Mouse (Mus musculus): ENCODE results near the gene Chek2.
"Not testable (repeated sequence)": the region's sequence is repeated elsewhere in the genome, so short reads cannot be mapped to it uniquely, and the experiment has no call there.

The Chek2 gene

GRCm38 (mm10) chr5:110839038-110839677 lies 621 bp upstream of the Chek2 start:
- peak in 1 of 2 experiments; percentile 5 for DNase-seq (ENCODE audit: low spot score in 2 of 2)

- DNase-seq (ENCODE audit: low spot score in 2 of 2): peak; percentile 51 to 67
These were observed 686 bp downstream of the Chek2 start for GRCm38 (mm10) chr5:110840465-110840864.

DNA sequence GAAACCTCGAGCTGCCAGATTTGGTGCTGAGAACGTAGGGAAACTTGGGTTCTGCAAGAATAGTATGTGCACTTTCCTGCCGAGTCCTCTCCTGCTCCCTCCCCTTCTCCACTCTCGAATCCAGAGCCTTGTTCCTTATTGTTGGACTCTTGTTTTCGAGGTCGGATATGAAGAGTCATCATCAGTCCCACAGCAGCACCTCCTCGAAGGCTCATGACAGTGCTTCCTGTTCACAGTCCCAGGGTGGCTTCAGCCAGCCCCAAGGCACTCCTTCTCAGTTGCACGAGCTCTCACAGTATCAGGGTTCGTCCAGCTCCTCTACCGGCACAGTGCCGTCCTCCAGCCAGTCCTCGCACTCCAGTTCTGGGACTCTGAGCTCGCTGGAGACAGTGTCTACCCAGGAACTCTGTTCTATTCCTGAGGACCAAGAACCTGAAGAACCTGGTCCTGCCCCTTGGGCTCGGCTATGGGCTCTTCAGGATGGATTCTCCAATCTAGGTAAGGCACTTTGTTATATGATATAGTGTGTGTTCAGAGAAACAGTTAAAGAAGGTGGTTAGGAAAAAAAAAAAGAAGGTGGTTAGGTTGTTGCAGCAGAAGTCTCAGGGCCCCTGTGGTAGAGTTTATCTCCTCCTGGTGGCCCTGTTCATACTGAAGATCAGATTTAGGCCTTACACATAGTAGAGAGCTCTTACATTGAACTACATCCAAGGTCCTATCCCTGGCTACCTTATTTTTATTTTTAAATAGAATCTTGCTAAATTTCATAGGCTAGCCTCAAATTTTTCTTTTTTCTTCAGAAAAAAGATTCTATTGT lies 1.5 kb downstream of the Chek2 start:
- peak in 1 of 2 experiments; percentile 4 for DNase-seq (ENCODE audit: low spot score in 2 of 2)

DNA sequence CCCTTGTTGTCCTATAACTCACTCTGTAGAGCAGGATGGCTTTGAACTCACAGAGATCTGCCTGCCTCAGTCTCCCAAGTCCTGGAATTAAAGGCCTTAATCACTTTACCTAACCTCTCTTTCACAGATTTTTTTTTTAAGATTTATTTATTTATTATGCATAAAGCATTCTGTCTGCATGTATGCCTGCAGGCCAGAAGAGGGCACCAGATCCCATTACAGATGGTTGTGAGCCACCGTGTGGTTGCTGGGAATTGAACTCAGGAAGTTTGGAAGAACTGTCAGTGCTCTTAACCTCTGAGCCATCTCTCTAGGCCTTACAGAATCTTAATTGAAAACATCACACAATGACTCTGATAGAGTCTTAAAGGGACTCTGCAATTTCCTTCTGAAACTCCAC lies 13.2 kb downstream of the Chek2 start:
- DNase-seq (ENCODE audit: low spot score in 2 of 2): no peak

- no peak for DNase-seq (ENCODE audit: low spot score in 2 of 2)
These were observed 17.3 kb downstream of the Chek2 start for GRCm38 (mm10) chr5:110857091-110857490.

- no peak for DNase-seq (ENCODE audit: low spot score in 2 of 2)
These were observed 19.4 kb downstream of the Chek2 start for GRCm38 (mm10) chr5:110859013-110859650.

GRCm38 (mm10) chr5:110860445-110860844 lies 20.7 kb downstream of the Chek2 start:
- no peak for DNase-seq (ENCODE audit: low spot score in 2 of 2)

DNA sequence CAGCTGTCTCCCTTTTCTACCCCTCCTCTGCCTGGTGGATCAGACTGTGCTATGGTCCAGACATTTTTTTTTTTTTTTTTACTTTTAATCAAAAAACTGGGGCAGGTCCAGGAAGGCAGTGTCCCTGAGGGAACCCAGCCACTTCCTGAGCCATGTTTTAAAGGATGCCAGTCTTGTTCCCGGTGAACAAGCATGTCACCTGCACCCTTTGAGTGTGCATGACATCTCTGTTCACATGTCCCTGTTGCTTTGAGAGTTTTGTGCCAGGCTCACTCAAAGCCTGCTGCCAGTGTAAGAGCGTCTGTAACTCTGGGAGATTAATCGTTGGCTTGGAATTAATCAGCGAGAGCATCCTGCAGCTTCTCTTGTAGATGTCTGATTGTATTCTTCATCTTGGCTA lies 28.7 kb downstream of the Chek2 start:
- DNase-seq (ENCODE audit: low spot score in 2 of 2): no peak

DNA sequence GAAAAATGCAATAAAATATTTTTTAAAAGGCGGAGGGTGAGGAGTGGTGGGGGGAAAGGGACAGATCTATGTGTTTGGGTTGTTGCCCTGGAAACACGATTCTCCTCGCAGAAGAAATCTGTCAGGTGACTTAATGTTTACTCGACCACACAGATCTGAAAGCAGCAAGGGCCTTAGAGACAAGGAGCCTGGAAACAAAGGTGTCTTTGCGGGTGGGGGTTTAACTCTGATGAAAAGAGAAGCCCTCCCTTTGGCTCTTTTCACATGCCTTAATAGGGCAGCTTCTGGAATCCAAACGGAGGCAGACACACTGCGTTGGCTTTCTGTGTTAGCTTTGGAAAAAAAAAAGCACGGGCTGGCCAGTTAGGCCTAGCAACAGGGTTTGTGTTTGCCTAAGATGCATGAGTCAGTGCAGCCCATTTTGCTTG lies 29.5 kb downstream of the Chek2 start:
- DNase-seq (ENCODE audit: low spot score in 2 of 2): no peak

- DNase-seq (ENCODE audit: low spot score in 2 of 2): no peak
These were observed 33.4 kb downstream of the Chek2 start for GRCm38 (mm10) chr5:110873160-110873559.

- DNase-seq (ENCODE audit: low spot score in 2 of 2): no peak
These were observed 34.9 kb downstream of the Chek2 start for GRCm38 (mm10) chr5:110874711-110875110.

GRCm38 (mm10) chr5:110875286-110875685 lies 35.5 kb downstream of the Chek2 start:
- no peak for DNase-seq (ENCODE audit: low spot score in 2 of 2)

GRCm38 (mm10) chr5:110877666-110878505 lies 38.1 kb downstream of the Chek2 start:
- DNase-seq (ENCODE audit: low spot score in 2 of 2): no peak

DNA sequence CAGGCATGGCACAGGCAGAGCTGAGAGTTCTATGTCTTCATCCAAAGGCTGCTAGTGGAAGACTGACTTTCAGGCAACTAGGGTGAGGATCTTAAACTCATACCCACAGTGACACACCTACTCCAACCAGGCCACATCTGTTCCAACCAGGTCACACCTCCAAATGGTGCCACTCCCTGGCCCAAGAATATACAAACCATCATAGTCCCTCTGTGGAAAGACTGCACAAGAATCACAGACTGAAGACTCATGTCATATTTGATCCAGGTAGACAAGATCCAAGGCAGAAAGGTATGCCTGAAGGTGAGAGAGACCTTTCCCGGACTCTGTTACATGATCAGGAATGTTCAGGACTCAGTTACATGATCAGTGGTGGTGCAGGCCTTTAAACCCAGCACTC lies 38.7 kb downstream of the Chek2 start:
- DNase-seq (ENCODE audit: low spot score in 2 of 2): not testable (repeated sequence)

DNA sequence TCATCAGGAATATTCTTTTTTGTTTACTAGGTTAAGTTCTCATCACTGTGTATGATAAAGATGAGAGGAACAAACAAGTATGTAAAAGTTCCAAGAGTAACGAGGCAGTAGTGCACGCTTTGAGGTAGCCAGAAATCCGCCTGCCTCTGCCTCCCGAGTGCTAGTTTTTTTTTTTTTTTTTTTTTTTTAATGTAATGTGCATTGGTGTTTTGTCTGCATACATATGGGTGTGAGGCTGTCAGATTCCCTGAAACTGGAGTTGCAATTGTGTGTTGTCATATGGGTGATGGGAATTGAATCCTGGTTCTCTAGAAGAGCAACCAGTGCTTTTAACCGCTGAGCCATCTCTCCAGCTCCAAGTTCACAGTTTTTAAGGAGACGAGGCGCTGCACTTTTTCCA lies 39.3 kb downstream of the Chek2 start:
- no peak for DNase-seq (ENCODE audit: low spot score in 2 of 2)

DNA sequence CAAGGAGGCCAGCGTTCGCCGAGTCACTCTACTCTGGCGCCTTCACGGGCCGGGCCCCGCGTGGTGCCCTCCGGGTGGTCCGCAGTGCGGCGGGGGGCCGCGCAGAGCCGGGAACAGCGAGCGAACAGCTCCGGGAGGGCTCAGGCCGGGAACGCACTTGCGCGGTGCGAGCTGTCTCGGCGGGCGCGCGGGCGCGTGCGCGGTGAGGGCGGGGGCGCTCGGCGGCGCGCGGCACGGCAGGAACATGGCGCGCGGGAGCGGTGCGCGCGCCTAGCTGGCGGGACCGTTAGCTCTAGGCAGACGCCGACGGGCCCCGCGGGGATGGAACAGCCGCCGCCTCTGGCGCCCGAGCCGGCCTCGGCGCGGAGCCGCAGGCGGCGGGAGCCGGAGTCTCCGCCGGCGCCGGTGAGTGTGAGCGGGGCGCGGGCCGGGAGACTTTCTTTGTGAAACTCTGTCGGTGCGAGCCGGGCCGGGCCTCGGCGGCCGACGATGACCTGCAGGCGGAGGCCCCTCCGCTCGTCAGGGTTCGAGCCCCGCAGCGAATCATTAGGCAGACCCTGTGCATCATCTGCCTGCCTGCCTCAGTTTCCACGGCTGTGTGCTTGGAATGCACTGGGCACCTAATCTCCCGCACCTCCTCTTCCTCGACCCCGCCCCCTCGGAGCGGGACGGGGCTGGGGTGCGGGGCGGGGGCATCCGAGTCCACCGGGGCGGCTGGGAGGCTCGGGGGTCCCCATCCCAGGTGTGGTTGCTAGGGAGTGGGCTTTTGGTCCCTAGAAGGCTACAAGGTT lies 40.0 kb downstream of the Chek2 start, which contains the start of gene Ttc28:
Ttc28 (plus strand) TSS at position 220 of the 791 bp plus-strand sequence.
- peak; percentile 67 to 89 for DNase-seq (ENCODE audit: low spot score in 2 of 2)

- DNase-seq (ENCODE audit: low spot score in 2 of 2): no peak
These were observed 48.8 kb downstream of the Chek2 start for GRCm38 (mm10) chr5:110888596-110888995.

DNA sequence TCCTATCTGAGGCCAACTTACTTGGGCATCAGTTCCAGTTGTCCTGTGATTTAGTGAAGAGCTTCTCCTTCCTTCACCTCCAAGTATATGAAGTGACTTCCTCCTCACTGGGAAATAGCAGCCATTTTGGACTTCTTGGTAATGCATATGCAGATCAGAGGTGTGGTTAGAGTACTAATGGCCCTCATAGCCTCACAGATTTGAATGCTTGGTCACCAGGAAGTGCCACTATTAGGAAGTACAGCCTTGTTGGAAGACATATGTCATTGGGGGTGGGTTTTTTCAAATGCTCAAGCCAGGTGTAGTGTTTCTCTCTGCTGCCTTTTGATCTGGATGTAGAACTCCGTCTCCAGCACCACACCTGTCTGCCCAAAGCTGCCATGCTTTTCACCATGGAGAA lies 50.2 kb downstream of the Chek2 start:
- DNase-seq (ENCODE audit: low spot score in 2 of 2): no peak

GRCm38 (mm10) chr5:110890561-110890960 lies 50.8 kb downstream of the Chek2 start:
- no peak for DNase-seq (ENCODE audit: low spot score in 2 of 2)

GRCm38 (mm10) chr5:110897114-110897788 lies 57.5 kb downstream of the Chek2 start:
- no peak for DNase-seq (ENCODE audit: low spot score in 2 of 2)
